Mouse (Mus musculus): ENCODE results near the gene Galnt16. TPM values are rescaled to one million over a fixed set of nuclear protein-coding genes. Genes with fewer than 3 reads are reported as not detected.

Galnt16 gene
- polyA plus RNA-seq, 1 experiment from 2014 or later, result 3.7 TPM

DNA sequence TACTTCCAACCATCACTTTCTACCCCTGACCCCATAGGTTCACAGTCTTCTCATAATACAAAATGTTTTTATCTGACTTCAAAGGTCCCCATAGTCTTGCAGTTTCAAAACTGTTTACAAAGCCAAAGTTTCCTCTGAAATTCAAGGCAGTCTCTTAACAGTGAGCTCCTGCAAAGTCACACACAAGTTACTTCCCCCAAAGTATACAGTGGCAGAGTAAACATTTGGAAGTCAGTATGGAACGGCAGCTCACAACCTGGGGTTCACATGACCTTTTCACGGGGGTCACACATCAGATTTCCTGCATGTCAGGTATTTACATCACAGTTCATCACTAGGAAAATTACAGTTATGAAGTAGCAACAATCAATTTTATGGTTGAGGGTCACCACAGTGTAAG lies 145.9 kb downstream of the Galnt16 start:
- H3K9me3 ChIP-seq, result no peaks in the 10 kb centered on the region
- no peak overlapping the region for H3K4me3 ChIP-seq
- 80% methylated on average over 2 of the region's 2 CpGs for WGBS
- peaks cover 8% of the 10 kb centered on the region for H3K4me1 ChIP-seq
- no peaks in the 10 kb centered on the region for H3K27me3 ChIP-seq (replicated peaks)
- no peak for ATAC-seq (ENCODE audit: extremely low read depth, insufficient number of reproducible peaks, low FRiP score, low TSS enrichment)
- H3K27ac ChIP-seq (replicated peaks), result no peak overlapping the region
- H3K9ac ChIP-seq, result no peak overlapping the region
- no peak overlapping the region for H3K4me2 ChIP-seq
- peaks cover 52% of the 10 kb centered on the region for H3K36me3 ChIP-seq

DNA sequence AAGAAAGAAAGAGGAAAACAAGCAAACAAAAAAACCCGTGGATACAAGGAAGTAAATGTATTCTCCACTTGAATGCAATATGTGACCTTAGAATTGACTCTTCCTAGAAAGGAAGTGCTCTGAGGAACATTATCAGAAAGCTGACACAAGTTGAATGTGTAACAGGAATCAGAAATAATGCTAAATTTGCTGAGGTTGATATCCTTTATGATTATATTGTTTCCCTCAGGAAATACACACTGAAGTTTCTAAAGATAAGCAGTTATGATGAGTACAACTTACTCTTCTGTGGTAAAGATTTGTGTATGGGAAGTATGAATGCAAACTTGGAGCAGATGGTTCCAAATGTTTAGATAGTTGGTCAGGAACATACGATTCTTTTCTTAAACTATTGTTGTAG lies 150.3 kb downstream of the Galnt16 start:
- ATAC-seq (ENCODE audit: extremely low read depth, insufficient number of reproducible peaks, low FRiP score, low TSS enrichment), result no peak
- WGBS, result 70% methylated on average over 2 of the region's 2 CpGs
- no peak overlapping the region for H3K4me3 ChIP-seq

DNA sequence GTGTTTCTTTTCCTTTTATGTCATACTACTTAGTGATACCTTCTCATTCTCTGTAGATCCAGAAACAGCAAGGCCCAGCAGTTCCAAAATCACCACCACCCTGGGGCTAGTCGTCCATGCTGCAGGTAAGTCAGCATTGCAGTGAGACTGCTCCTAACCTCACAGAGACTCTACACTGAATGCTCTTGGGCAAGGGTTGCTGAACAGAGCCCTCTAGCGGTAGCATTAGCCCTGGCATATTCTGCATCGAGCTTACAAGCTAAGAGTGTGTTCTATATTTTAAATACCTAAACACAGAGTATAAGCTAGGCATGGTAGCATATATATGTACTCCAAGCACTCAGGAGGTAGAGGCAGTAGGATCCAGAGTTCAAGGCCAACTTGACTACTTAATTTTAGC lies 155.1 kb downstream of the Galnt16 start:
- no peak overlapping the region for H3K4me3 ChIP-seq
- no peak overlapping the region for H3K27ac ChIP-seq (replicated peaks)
- no peaks in the 10 kb centered on the region for H3K9me3 ChIP-seq
- H3K27me3 ChIP-seq (replicated peaks), result no peaks in the 10 kb centered on the region
- H3K9ac ChIP-seq, result no peak overlapping the region
- no peaks in the 10 kb centered on the region for H3K4me1 ChIP-seq
- ATAC-seq (ENCODE audit: extremely low read depth, insufficient number of reproducible peaks, low FRiP score, low TSS enrichment), result no peak
- WGBS, result 16% methylated on average over 3 of the region's 3 CpGs
- H3K36me3 ChIP-seq, result peaks cover 68% of the 10 kb centered on the region
- H3K4me2 ChIP-seq, result no peak overlapping the region

More for the DNA sequence above, 150.3 kb downstream of the Galnt16 start:
- Histone ChIP-seq H3K36me3 (peaks cover 57% of the 10 kb centered on the region), H3K9me3 (no peaks in the 10 kb centered on the region), H3K27ac (replicated peaks) (no peak overlapping the region), H3K4me1 (no peaks in the 10 kb centered on the region), H3K27me3 (replicated peaks) (no peaks in the 10 kb centered on the region), H3K4me2 (no peak overlapping the region), H3K9ac (no peak overlapping the region)

Other genes with a start within 250 kb of the Galnt16 start
- gene Dcaf5, start 81.7 kb upstream of the Galnt16 start, polyA plus RNA-seq (2015; fragmentation: Nextera tagmentation; extraction: Ambion mirVana), result 9.2 and 10.6 TPM in 2 replicates
- gene Exd2, start 55.2 kb upstream of the Galnt16 start, polyA plus RNA-seq (2015; fragmentation: Nextera tagmentation; extraction: Ambion mirVana), result 16.6 and 16.9 TPM in 2 replicates
- gene Slc39a9, start 125.6 kb downstream of the Galnt16 start, polyA plus RNA-seq (2015; fragmentation: Nextera tagmentation; extraction: Ambion mirVana), result 15.9 and 17.2 TPM in 2 replicates
- gene Erh, start 126.1 kb downstream of the Galnt16 start, polyA plus RNA-seq (2015; fragmentation: Nextera tagmentation; extraction: Ambion mirVana), result 165 and 195 TPM in 2 replicates
- 0.57 and 0.78 TPM in 2 replicates for gene Plekhd1, start 174.3 kb downstream of the Galnt16 start, polyA plus RNA-seq (2015; fragmentation: Nextera tagmentation; extraction: Ambion mirVana)
- gene Ccdc177, start 242.4 kb downstream of the Galnt16 start, polyA plus RNA-seq (2015; fragmentation: Nextera tagmentation; extraction: Ambion mirVana), result 0.03 TPM in 1 of 2 replicates, not detected in the other